Mouse (Mus musculus): Measurements from ENCODE around the gene Cntnap5c. TPM values are rescaled to one million over a fixed set of nuclear protein-coding genes. Genes with fewer than 3 reads are reported as not detected.

Cntnap5c gene
- polyA plus RNA-seq, 1 experiment = not detected

GRCm38 (mm10) chr17:57911770-57912293 lies 142.5 kb downstream of the Cntnap5c start:
- H3K4me3 ChIP-seq (ENCODE audit: insufficient read depth, low read depth, low read length) = no peak overlapping the region
- TF ChIP-seq POLR2A (IDR thresholded peaks at IDR 0.05; ENCODE audit: low read depth, low read length) = no peak
- TF ChIP-seq CTCF (conservative IDR thresholded peaks at IDR 0.05; ENCODE audit: insufficient read depth, insufficient read length, low read depth, low read length) = no peak
- no peak for DNase-seq

GRCm38 (mm10) chr17:57984230-57984629 lies 214.9 kb downstream of the Cntnap5c start:
- Histone ChIP-seq H3K36me3 (ENCODE audit: control insufficient read depth, insufficient read depth, low read length) (no peaks in the 10 kb centered on the region), H3K4me3 (ENCODE audit: insufficient read depth, low read depth, low read length) (no peak overlapping the region), H3K4me1 (ENCODE audit: control insufficient read depth, insufficient read depth, low read length) (no peaks in the 10 kb centered on the region), H3K27ac (ENCODE audit: insufficient read depth, low read depth, low read length) (no peak overlapping the region), H3K27me3 (replicated peaks; ENCODE audit: control insufficient read depth, insufficient read depth, low read length) (no peaks in the 10 kb centered on the region)
- DNase-seq = no peak
- 76% methylated on average over 3 of the region's 3 CpGs for WGBS
- TF ChIP-seq POLR2A (IDR thresholded peaks at IDR 0.05; ENCODE audit: low read depth, low read length) (no peak), CTCF (conservative IDR thresholded peaks at IDR 0.05; ENCODE audit: insufficient read depth, insufficient read length, low read depth, low read length) (no peak)

More at GRCm38 (mm10) chr17:57911770-57912293, 142.5 kb downstream of the Cntnap5c start:
- no peak overlapping the region for H3K27ac ChIP-seq (ENCODE audit: insufficient read depth, low read depth, low read length)
- no peaks in the 10 kb centered on the region for H3K36me3 ChIP-seq (ENCODE audit: control insufficient read depth, insufficient read depth, low read length)
- no peaks in the 10 kb centered on the region for H3K4me1 ChIP-seq (ENCODE audit: control insufficient read depth, insufficient read depth, low read length)
- H3K27me3 ChIP-seq (replicated peaks; ENCODE audit: control insufficient read depth, insufficient read depth, low read length) = no peaks in the 10 kb centered on the region

GRCm38 (mm10) chr17:57988420-57988819 lies 219.1 kb downstream of the Cntnap5c start:
- no peaks in the 10 kb centered on the region for H3K27me3 ChIP-seq (replicated peaks; ENCODE audit: control insufficient read depth, insufficient read depth, low read length)
- H3K4me1 ChIP-seq (ENCODE audit: control insufficient read depth, insufficient read depth, low read length) = no peaks in the 10 kb centered on the region
- WGBS = 44% methylated on average over 2 of the region's 2 CpGs
- H3K36me3 ChIP-seq (ENCODE audit: control insufficient read depth, insufficient read depth, low read length) = no peaks in the 10 kb centered on the region
- TF ChIP-seq CTCF (conservative IDR thresholded peaks at IDR 0.05; ENCODE audit: insufficient read depth, insufficient read length, low read depth, low read length) (no peak), POLR2A (IDR thresholded peaks at IDR 0.05; ENCODE audit: low read depth, low read length) (no peak)
- no peak overlapping the region for H3K27ac ChIP-seq (ENCODE audit: insufficient read depth, low read depth, low read length)
- DNase-seq = no peak
- H3K4me3 ChIP-seq (ENCODE audit: insufficient read depth, low read depth, low read length) = no peak overlapping the region

- WGBS = 52% methylated on average over 1 of the region's 1 CpGs
- H3K27ac ChIP-seq (ENCODE audit: insufficient read depth, low read depth, low read length) = no peak overlapping the region
- TF ChIP-seq CTCF (conservative IDR thresholded peaks at IDR 0.05; ENCODE audit: insufficient read depth, insufficient read length, low read depth, low read length) = no peak
- TF ChIP-seq POLR2A (IDR thresholded peaks at IDR 0.05; ENCODE audit: low read depth, low read length) = no peak
- DNase-seq = no peak
- no peak overlapping the region for H3K4me3 ChIP-seq (ENCODE audit: insufficient read depth, low read depth, low read length)
- no peaks in the 10 kb centered on the region for H3K4me1 ChIP-seq (ENCODE audit: control insufficient read depth, insufficient read depth, low read length)
- H3K36me3 ChIP-seq (ENCODE audit: control insufficient read depth, insufficient read depth, low read length) = no peaks in the 10 kb centered on the region
- no peaks in the 10 kb centered on the region for H3K27me3 ChIP-seq (replicated peaks; ENCODE audit: control insufficient read depth, insufficient read depth, low read length)
These were observed 227.1 kb downstream of the Cntnap5c start for GRCm38 (mm10) chr17:57996461-57996860.

- Histone ChIP-seq H3K4me1 (ENCODE audit: control insufficient read depth, insufficient read depth, low read length) (no peaks in the 10 kb centered on the region), H3K36me3 (ENCODE audit: control insufficient read depth, insufficient read depth, low read length) (no peaks in the 10 kb centered on the region), H3K4me3 (ENCODE audit: insufficient read depth, low read depth, low read length) (no peak overlapping the region), H3K27ac (ENCODE audit: insufficient read depth, low read depth, low read length) (no peak overlapping the region), H3K27me3 (replicated peaks; ENCODE audit: control insufficient read depth, insufficient read depth, low read length) (no peaks in the 10 kb centered on the region)
- TF ChIP-seq POLR2A (IDR thresholded peaks at IDR 0.05; ENCODE audit: low read depth, low read length) = no peak
- no peak for TF ChIP-seq CTCF (conservative IDR thresholded peaks at IDR 0.05; ENCODE audit: insufficient read depth, insufficient read length, low read depth, low read length)
- DNase-seq = no peak
- 63% methylated on average over 2 of the region's 2 CpGs for WGBS
These were observed 229.7 kb downstream of the Cntnap5c start for GRCm38 (mm10) chr17:57999080-57999479.

GRCm38 (mm10) chr17:58002845-58003244 lies 233.5 kb downstream of the Cntnap5c start:
- DNase-seq = no peak
- no peak for TF ChIP-seq CTCF (conservative IDR thresholded peaks at IDR 0.05; ENCODE audit: insufficient read depth, insufficient read length, low read depth, low read length)
- no peak for TF ChIP-seq POLR2A (IDR thresholded peaks at IDR 0.05; ENCODE audit: low read depth, low read length)
- Histone ChIP-seq H3K27me3 (replicated peaks; ENCODE audit: control insufficient read depth, insufficient read depth, low read length) (no peaks in the 10 kb centered on the region), H3K36me3 (ENCODE audit: control insufficient read depth, insufficient read depth, low read length) (no peaks in the 10 kb centered on the region), H3K4me3 (ENCODE audit: insufficient read depth, low read depth, low read length) (no peak overlapping the region), H3K27ac (ENCODE audit: insufficient read depth, low read depth, low read length) (no peak overlapping the region), H3K4me1 (ENCODE audit: control insufficient read depth, insufficient read depth, low read length) (no peaks in the 10 kb centered on the region)
- 81% methylated on average over 5 of the region's 5 CpGs for WGBS

GRCm38 (mm10) chr17:58003322-58003721 lies 234.0 kb downstream of the Cntnap5c start:
- no peak overlapping the region for H3K4me3 ChIP-seq (ENCODE audit: insufficient read depth, low read depth, low read length)
- TF ChIP-seq POLR2A (IDR thresholded peaks at IDR 0.05; ENCODE audit: low read depth, low read length) (no peak), CTCF (conservative IDR thresholded peaks at IDR 0.05; ENCODE audit: insufficient read depth, insufficient read length, low read depth, low read length) (no peak)
- WGBS = 66% methylated on average over 1 of the region's 1 CpGs

More at GRCm38 (mm10) chr17:58003322-58003721, 234.0 kb downstream of the Cntnap5c start:
- DNase-seq = no peak
- no peaks in the 10 kb centered on the region for H3K36me3 ChIP-seq (ENCODE audit: control insufficient read depth, insufficient read depth, low read length)
- H3K27me3 ChIP-seq (replicated peaks; ENCODE audit: control insufficient read depth, insufficient read depth, low read length) = no peaks in the 10 kb centered on the region
- no peaks in the 10 kb centered on the region for H3K4me1 ChIP-seq (ENCODE audit: control insufficient read depth, insufficient read depth, low read length)
- no peak overlapping the region for H3K27ac ChIP-seq (ENCODE audit: insufficient read depth, low read depth, low read length)
